Mouse (Mus musculus) adrenal gland, postnatal 25 days (tissue): ENCODE data around the gene Tmem28. TPM values are rescaled to one million over a fixed set of nuclear protein-coding genes. Genes with fewer than 3 reads are reported as not detected.

Source experiments
- DNase-seq: peaks from one replicate; pipeline ENCODE4 v3.0.0; 2021; ENCODE audit warnings: mixed read lengths
- long read RNA-seq: library from polyadenylated mRNA; stranded (forward); transcript quantifications from one replicate; pipeline ENCODE4 v2.0.0, GENCODE M21; 2021
- total RNA-seq: library from RNA; stranded (reverse); gene quantifications from 2 replicates; pipeline ENCODE4 v1.2.3, GENCODE M21; 2021

Gene Tmem28
- 2.9 and 3.8 TPM in 2 replicates for total RNA-seq
- long read RNA-seq, partial matches to known transcripts = 0 of 1 reads
- long read RNA-seq, other reads (novel, unspliced or antisense) = 0 of 1 reads

DNA sequence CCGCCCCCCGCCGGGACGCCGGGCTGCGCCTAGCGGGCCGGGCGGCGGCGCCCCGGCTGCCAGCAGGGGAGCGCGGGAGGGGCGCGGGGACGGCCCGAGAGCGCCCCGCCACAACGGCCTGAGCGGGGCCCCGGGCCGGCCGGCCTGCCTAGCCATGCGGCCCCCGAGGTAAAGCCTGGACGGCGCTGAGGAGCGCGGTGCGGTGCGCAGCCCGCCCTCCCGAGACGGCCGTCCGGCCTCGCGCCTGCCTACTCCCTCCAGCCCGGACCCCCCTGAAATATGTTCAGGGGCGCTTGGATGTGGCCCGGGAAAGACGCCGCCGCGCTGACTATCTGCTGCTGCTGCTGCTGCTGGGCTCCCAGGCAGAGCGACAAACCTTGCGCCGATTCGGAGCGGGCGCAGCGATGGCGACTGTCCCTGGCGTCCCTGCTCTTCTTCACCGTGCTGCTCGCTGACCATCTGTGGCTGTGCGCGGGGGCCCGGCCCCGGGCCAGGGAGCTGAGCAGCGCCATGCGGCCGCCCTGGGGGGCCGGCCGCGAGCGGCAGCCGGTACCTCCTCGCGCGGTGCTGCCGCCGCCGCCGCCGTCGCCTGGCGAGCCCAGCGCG, at the start of gene Tmem28:
Gene Tmem28 (plus strand): TSS at position 232 of the 606 bp plus-strand sequence.
- peak; percentile 3 for DNase-seq

GRCm38 (mm10) chrX:99780308-99780707, 40.5 kb upstream of the Tmem28 start:
- DNase-seq = no peak

GRCm38 (mm10) chrX:99808375-99808774, 12.4 kb upstream of the Tmem28 start:
- DNase-seq = peak; percentile 36

DNA sequence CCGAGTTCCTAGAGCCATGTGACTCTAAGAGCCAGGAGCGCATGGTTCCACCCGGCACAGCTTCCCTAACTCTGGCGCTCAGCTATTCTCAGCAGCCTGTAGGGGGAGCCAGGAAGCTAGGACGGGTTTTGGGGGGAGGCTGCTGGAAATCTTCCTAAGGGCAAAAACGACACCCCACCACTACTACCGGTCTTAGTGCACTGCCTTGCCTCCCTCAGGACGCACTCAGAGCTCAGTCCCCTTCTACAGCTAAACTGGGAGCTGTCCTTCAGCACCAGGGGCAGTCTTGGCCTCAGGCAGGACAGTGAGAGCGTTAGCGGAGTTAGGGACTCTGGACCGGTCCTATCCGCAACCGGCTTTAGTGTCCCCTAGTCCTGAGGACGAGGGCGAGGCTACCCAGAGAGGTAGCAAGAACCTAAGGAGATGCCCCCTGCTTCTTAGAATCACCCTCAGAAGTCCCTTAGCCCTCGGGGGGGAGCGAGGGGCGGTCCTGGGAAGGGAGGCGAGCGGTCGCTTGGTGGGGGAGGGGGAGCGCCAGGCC, 1.4 kb upstream of the Tmem28 start:
- DNase-seq = peak; percentile 51

DNA sequence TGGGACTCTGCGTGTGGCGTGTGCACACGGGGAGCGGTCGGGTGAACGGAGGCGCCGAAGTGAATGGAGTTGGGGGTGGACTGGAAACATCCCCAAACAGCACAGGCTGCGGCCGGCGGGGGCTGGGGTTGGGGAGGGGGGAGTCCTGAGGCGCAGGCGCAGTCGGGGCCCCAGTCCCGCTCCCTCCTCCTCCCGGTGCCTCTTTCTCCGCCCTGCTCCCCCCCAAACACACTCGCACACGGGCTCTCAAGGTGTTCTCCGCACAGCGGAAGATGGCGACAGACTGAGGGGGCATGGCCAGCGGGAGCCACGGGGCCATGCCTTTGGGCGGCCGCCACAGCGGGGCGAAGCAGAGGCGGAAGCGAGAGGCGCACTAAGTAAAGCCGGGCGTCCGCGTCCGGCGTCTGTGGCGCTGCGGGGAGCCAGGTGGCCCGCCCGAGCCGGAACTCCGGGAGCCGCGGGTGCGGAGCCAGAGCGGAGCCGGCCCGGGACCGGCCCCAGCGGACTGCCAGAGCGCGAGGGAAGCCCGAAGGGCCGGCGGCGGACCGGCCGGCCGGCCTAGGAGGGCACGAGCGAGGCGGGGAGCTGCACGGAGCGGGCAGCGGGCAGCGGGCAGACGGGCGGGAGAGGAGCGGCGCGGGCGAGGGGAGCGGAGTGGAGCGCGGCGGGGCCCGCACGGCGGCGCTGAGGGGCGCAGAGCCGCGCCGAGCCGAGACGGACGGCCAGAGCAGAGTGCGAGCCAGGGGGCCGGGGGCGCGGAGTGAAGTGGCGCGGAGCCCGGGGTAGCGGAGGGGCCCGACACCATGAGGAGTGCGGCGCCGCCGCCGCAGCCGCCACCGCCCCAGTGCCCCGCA, 658 bp upstream of the Tmem28 start:
- DNase-seq = peak; percentile 11

DNA sequence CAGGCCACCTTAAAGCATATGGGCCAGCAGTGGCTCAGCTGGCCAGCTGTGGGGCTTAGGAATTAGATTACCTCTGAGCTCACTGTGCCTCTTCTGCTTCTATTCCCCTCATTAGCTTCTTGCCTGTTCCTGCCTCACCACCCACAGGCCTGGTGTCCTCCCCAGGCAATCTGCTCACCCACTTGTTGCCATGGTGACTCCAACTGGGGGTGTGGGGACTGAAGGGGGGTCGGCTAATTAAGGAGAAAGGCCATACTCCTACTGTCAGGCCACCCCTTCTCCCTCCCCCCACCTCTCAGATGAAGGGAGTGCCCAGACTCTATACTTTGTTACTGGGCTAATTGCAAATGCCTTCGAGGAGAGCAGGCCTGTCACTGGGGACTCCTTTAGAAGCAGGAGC, 21.3 kb downstream of the Tmem28 start:
- DNase-seq = no peak

DNA sequence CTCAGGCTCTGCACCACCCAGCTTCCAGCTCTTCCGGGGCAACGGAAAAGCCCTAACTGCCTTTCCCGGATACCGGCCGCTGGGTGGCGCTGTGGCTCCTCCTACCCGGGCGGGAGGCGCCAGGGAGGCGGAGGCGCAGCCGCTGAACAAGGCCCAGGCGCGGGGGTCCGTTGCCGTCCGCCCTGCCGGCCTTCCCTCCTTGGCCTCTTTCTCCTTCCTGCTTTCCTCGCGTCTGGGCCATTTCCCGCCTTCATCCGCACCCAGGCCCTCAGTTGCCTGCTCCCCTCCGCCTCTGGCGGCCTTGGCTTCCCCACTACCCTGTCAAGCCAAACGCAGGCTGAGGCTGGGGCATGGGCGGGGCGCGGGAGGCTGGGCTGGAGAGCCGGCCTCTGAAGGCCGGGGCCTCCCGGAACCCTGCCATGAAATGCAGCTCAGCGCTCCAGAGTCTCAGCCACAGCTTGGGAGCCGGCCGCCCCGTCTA, 32.5 kb downstream of the Tmem28 start:
- DNase-seq = peak; percentile 84

GRCm38 (mm10) chrX:99853834-99854233, 33.0 kb downstream of the Tmem28 start:
- no peak for DNase-seq

- no peak for DNase-seq
These were observed 51.4 kb downstream of the Tmem28 start for GRCm38 (mm10) chrX:99872228-99872627.

- no peak for DNase-seq
These were observed 51.9 kb downstream of the Tmem28 start for GRCm38 (mm10) chrX:99872632-99873201.

DNA sequence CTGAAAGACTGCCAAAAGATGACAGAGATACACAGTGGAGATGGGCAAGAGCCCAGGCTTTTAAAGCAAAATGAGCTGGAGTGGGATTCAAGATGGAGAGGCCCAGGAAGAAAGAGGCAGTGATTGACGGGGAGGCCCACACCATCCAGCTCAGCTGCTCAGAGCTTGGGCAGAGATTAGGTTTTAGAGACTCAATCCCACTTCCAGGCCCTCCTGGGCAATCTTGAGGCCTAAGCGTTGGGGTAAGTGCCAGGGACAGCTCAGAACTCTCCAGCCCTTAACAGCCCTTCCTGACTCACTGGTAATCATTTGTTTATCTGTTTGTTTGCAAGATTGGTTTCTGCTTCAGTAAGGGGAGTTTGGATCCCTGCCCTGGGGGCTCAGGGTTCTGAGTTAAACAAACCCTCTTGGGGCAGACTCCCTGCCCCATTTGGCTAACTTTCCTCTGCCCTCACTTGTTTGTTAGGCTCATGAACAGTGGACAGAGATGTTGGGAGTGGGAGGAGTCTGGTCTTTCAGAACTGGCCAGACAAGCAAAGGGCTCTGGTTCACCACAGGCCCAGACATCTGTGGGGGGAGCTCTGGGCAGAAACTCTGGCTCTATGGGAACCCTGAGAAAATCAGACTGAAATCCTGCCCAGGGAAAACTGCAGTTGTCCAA, 52.6 kb downstream of the Tmem28 start:
- DNase-seq = no peak

GRCm38 (mm10) chrX:99873920-99874296, 53.1 kb downstream of the Tmem28 start:
- no peak for DNase-seq

DNA sequence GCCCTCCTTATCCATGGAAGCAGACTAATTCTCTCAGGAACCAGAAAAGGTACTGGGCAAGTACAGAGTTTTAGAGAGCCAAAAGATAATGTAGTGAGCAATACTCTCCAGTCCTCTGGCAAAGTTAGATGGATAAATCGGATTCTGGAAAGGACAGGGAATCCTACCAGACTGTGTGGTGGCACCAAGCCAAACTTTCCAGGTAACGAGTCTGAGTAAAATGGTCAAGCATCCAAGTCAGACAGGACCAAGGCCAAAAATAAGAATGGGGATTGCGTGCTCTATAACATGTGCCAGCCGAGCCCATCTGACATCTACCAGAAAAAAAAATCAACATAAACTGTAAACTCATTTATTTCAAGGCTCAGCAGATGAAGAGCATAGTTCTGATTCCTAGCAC, 56.0 kb downstream of the Tmem28 start:
- DNase-seq = no peak

- no peak for DNase-seq
These were observed 62.6 kb downstream of the Tmem28 start for GRCm38 (mm10) chrX:99883396-99883795.

Other genes with a start within 250 kb of the Tmem28 start
- 6.7 and 8.0 TPM in 2 replicates for gene Eda, start 154.6 kb downstream of the Tmem28 start, total RNA-seq